Comparison of ENCODE assay signal across 27 mouse cellular contexts in the genomic region with DNA sequence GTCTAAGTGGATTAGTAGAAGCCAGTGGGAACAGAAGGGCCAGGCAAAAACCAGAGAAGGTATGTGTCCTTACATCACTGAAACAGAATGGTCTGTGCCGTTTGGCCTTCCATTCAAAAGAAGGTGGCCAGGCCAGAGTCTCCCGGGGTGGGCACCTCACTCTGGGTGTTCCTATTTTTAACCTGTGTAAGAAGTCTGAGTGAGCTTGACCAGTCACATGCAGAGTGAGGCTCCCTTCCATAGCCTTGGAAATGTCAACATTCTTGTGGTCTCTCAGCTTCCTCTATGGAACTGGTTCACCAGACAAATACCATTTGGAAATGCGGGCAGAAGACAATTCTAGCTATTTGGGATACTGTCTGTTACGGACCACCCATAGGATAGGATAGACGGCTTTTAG.
DNase-seq lines count a peak whose midpoint lies in the region; ATAC-seq and TF ChIP-seq lines count a peak whose summit lies in the region.
"Had no signal": no experiment of that assay in that cellular context is flagged by ENCODE, and none has a peak within 500 bp of the region (broad histone marks: within the 10 kb centered on the region; RNA-seq: fewer than 3 reads in every experiment).

No protein-coding gene starts in this region.

- H3K27ac ChIP-seq in heart, postnatal 0 days (ENCODE audit: low read depth): 0 out of 2 replicates have a peak overlapping the region, but pooled peaks have one; percentile 13
- H3K27ac ChIP-seq: embryonic facial prominence, embryonic 13.5 days; forebrain, embryonic 10.5 days; layer of hippocampus, adult 2 months; left cerebral cortex, adult 2 months; limb, embryonic 13.5 days; macrophage; neural tube, embryonic 15.5 days had no signal

- H3K36me3 ChIP-seq in heart, postnatal 0 days (replicated peaks; ENCODE audit: control insufficient read depth, insufficient read depth, low read length): no peaks in the 10 kb centered on the region
- H3K36me3 ChIP-seq: embryonic facial prominence, embryonic 13.5 days; forebrain, embryonic 10.5 days; limb, embryonic 13.5 days; neural tube, embryonic 15.5 days had no signal

- peak; percentile 29 to 34 for DNase-seq in heart, adult 18-20 months
- no peak for DNase-seq in heart, postnatal 14 days
- DNase-seq in heart, postnatal 0 days (ENCODE audit: low spot score): peak; percentile 41
- no peak for DNase-seq in heart, postnatal 25 days (ENCODE audit: low spot score)
- DNase-seq in NIH3T3 (ENCODE audit: low read depth): peak; percentile 36
- DNase-seq in heart, postnatal 10 days: peak; percentile 15 to 49
- DNase-seq in left cerebral cortex, postnatal 14 days (ENCODE audit: low spot score in 2 of 2): no peak
- DNase-seq: adrenal gland, postnatal 25 days; cerebellum, adult 18-20 months; cerebellum, postnatal 10 days; gastrocnemius, postnatal 10 days; kidney, adult 2 months; kidney, postnatal 36 days; midbrain, embryonic 14.5 days; retina, postnatal 1 day; right cerebral cortex, postnatal 14 days; thymus, postnatal 4 days had no signal

- WGBS in heart, postnatal 0 days: 60% methylated on average over 5 of the region's 5 CpGs

- H3K9ac ChIP-seq in heart, postnatal 0 days (replicated peaks; ENCODE audit: low read depth, low read length): no peak overlapping the region
- H3K9ac ChIP-seq: embryonic facial prominence, embryonic 13.5 days; limb, embryonic 13.5 days; neural tube, embryonic 15.5 days had no signal

- no peak overlapping the region for H3K4me2 ChIP-seq in heart, postnatal 0 days (ENCODE audit: low read depth, low read length)
- H3K4me2 ChIP-seq: embryonic facial prominence, embryonic 13.5 days; limb, embryonic 13.5 days; liver, embryonic 11.5 days; neural tube, embryonic 15.5 days had no signal

- H3K4me1 ChIP-seq in heart, postnatal 0 days (ENCODE audit: control insufficient read depth, insufficient read depth): peaks cover 8% of the 10 kb centered on the region

- no peak overlapping the region for H3K4me3 ChIP-seq in heart, postnatal 0 days (ENCODE audit: low read depth, low read length)
- H3K4me3 ChIP-seq: embryonic facial prominence, embryonic 13.5 days; forebrain, embryonic 10.5 days; layer of hippocampus, adult 2 months; left cerebral cortex, adult 2 months; limb, embryonic 13.5 days; neural tube, embryonic 15.5 days had no signal

- TF ChIP-seq EP300 in heart, postnatal 0 days (IDR thresholded peaks at IDR 0.05; ENCODE audit: low read depth): no peak

- intact Hi-C loops in heart, postnatal 14 days (cut with DNase I): no loop called here
- intact Hi-C loops in heart, postnatal 25 days (cut with DNase I): no loop called here
- intact Hi-C loops in heart, postnatal 10 days (cut with DNase I): loop anchor here (2.0 kb wide), 1 partner anchor 22 kb away; no protein-coding TSS in a partner anchor
- intact Hi-C loops in left cerebral cortex, postnatal 14 days (cut with DNase I): no loop called here

- no peaks in the 10 kb centered on the region for H3K9me3 ChIP-seq in heart, postnatal 0 days (replicated peaks; ENCODE audit: control insufficient read depth, low read length)
- H3K9me3 ChIP-seq: embryonic facial prominence, embryonic 13.5 days; forebrain, embryonic 10.5 days; limb, embryonic 13.5 days; neural tube, embryonic 15.5 days had no signal

- ATAC-seq in heart, postnatal 0 days (ENCODE audit: insufficient read depth, low read depth): no peak
- ATAC-seq: forebrain, embryonic 16.5 days; hindbrain, embryonic 16.5 days had no signal

- TF ChIP-seq CTCF in heart, postnatal 0 days (IDR thresholded peaks at IDR 0.05; ENCODE audit: low read depth): no peak

- H3K27me3 ChIP-seq in heart, postnatal 0 days (ENCODE audit: control insufficient read depth, insufficient read depth, low read length): no peaks in the 10 kb centered on the region
- H3K27me3 ChIP-seq: embryonic facial prominence, embryonic 13.5 days; limb, embryonic 13.5 days; neural tube, embryonic 15.5 days had no signal

Comparison
In these comparisons a context has a peak if more than half of its experiments do, and no peak if none do; other contexts are left out.
1. DNase-seq: peak in heart, adult 18-20 months (2 of 2), heart, postnatal 0 days (single experiment), NIH3T3 (single experiment) and heart, postnatal 10 days (2 of 2); none in heart, postnatal 14 days (0 of 2), heart, postnatal 25 days (single experiment) and left cerebral cortex, postnatal 14 days (0 of 2).